Mouse (Mus musculus): ENCODE measurements around the gene Dok3.

DNA sequence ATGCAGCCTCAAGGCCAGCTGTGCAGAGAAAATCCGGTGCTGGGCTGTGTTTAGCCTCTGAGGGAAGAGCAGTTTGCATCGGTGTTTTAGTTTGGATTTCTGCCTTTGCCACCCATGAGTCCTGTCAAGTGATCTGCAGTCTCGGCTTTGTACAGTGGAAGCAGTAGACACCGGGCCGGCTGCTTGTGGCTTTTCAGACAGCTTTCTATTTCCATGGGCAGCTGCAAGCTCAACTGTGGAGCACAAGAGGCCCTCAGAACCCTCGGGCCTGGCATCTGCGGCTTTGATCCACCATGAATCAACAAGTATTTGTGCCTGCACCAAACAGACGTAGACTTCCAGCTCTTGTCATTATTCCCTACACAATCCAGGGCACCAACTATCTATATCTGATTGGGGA is 26.7 kb downstream of the Dok3 start:
- TF ChIP-seq CTCF (IDR thresholded peaks at IDR 0.05; ENCODE audit: control insufficient read depth, insufficient read depth, insufficient read length), result no peak
- no peak for TF ChIP-seq USF1 (IDR thresholded peaks at IDR 0.05; ENCODE audit: low read depth)

All from C2C12 (cell line).